ENCODE assay signal across 8 mouse cellular contexts in genomic region chr3:89436176-89437113, GRCm38 (mm10). TPM values are rescaled to one million over a fixed set of nuclear protein-coding genes. Genes with fewer than 3 reads are reported as not detected.
DNase-seq lines count a peak whose midpoint lies in the region; ATAC-seq lines count a peak whose summit lies in the region.

Pbxip1 (plus strand) TSS chr3:89436706.

- peaks cover 31% of the 10 kb centered on the region for H3K36me3 ChIP-seq in forebrain, embryonic 15.5 days
- H3K36me3 ChIP-seq in hindbrain, embryonic 10.5 days = peaks cover 48% of the 10 kb centered on the region

- H3K27me3 ChIP-seq in forebrain, embryonic 15.5 days = no peaks in the 10 kb centered on the region
- no peaks in the 10 kb centered on the region for H3K27me3 ChIP-seq in hindbrain, embryonic 10.5 days (ENCODE audit: insufficient read depth, poor library complexity, severe bottlenecking)

- peak; percentile 85 for DNase-seq in CD4-positive, CD25-positive, alpha-beta regulatory T cell, adult 2 months (ENCODE audit: low read depth, low spot score)
- DNase-seq in adrenal gland, postnatal 10 days = peak; percentile 79
- DNase-seq in hindbrain, embryonic 10.5 days (ENCODE audit: low spot score) = peak; percentile 88
- DNase-seq in layer of hippocampus, postnatal 10 days (ENCODE audit: low spot score in 2 of 2) = peak in 1 of 2 experiments; percentile 42
- DNase-seq in lung, postnatal 25 days (ENCODE audit: low spot score) = peak; percentile 88
- DNase-seq in retina, embryonic 14.5 days (ENCODE audit: low spot score) = peak; percentile 84
- DNase-seq in cerebellum, adult 18-20 months = no peak

- peak; percentile 43; the same call in 1 of the 2 replicates for ATAC-seq in forebrain, embryonic 15.5 days (replicated peaks)

- H3K4me1 ChIP-seq in forebrain, embryonic 15.5 days = peaks cover 19% of the 10 kb centered on the region
- peaks cover 38% of the 10 kb centered on the region for H3K4me1 ChIP-seq in hindbrain, embryonic 10.5 days (replicated peaks)

- peak within 1 kb of the TSS; percentile 20; the same call in 1 of the 2 replicates for H3K9ac ChIP-seq in forebrain, embryonic 15.5 days (replicated peaks)

- H3K27ac ChIP-seq in forebrain, embryonic 15.5 days (replicated peaks) = no peak within 1 kb of the TSS
- peak within 1 kb of the TSS; percentile 85 for H3K27ac ChIP-seq in hindbrain, embryonic 10.5 days

- H3K4me2 ChIP-seq in forebrain, embryonic 15.5 days (replicated peaks) = peak within 1 kb of the TSS; percentile 37

- WGBS in forebrain, embryonic 15.5 days = 4% methylated on average over 16 of the region's 16 CpGs
- 4% methylated on average over 16 of the region's 16 CpGs for WGBS in hindbrain, embryonic 10.5 days

- no peaks in the 10 kb centered on the region for H3K9me3 ChIP-seq in forebrain, embryonic 15.5 days
- no peaks in the 10 kb centered on the region for H3K9me3 ChIP-seq in hindbrain, embryonic 10.5 days

- peak within 1 kb of the TSS; percentile 33 for H3K4me3 ChIP-seq in forebrain, embryonic 15.5 days
- peak within 1 kb of the TSS; percentile 60 for H3K4me3 ChIP-seq in hindbrain, embryonic 10.5 days

RNA-seq across cellular contexts. Expression of gene Pbxip1, which starts in this region (rescaled TPM):
- 10 to 100 TPM; 46.0 to 62.1 TPM for total RNA-seq in adrenal gland, postnatal 10 days (2021)
- polyA plus RNA-seq in forebrain, embryonic 15.5 days (2015; fragmentation: Nextera tagmentation; extraction: Ambion mirVana) = 12.1 and 15.1 TPM in 2 replicates
- polyA plus RNA-seq in hindbrain, embryonic 10.5 days (2016; fragmentation: Nextera tagmentation; extraction: Ambion mirVana) = 21.1 and 21.6 TPM in 2 replicates
- total RNA-seq in layer of hippocampus, postnatal 10 days (2021) = 10 to 100 TPM; 43.3 to 45.2 TPM

Comparison
In these comparisons a context has a peak if more than half of its experiments do, and no peak if none do; other contexts are left out.
1. DNase-seq: peak in CD4-positive, CD25-positive, alpha-beta regulatory T cell, adult 2 months (single experiment), adrenal gland, postnatal 10 days (single experiment), hindbrain, embryonic 10.5 days (single experiment), lung, postnatal 25 days (single experiment) and retina, embryonic 14.5 days (single experiment); none in cerebellum, adult 18-20 months (0 of 2).